ENCODE assay signal across 8 mouse cellular contexts in the genomic region with DNA sequence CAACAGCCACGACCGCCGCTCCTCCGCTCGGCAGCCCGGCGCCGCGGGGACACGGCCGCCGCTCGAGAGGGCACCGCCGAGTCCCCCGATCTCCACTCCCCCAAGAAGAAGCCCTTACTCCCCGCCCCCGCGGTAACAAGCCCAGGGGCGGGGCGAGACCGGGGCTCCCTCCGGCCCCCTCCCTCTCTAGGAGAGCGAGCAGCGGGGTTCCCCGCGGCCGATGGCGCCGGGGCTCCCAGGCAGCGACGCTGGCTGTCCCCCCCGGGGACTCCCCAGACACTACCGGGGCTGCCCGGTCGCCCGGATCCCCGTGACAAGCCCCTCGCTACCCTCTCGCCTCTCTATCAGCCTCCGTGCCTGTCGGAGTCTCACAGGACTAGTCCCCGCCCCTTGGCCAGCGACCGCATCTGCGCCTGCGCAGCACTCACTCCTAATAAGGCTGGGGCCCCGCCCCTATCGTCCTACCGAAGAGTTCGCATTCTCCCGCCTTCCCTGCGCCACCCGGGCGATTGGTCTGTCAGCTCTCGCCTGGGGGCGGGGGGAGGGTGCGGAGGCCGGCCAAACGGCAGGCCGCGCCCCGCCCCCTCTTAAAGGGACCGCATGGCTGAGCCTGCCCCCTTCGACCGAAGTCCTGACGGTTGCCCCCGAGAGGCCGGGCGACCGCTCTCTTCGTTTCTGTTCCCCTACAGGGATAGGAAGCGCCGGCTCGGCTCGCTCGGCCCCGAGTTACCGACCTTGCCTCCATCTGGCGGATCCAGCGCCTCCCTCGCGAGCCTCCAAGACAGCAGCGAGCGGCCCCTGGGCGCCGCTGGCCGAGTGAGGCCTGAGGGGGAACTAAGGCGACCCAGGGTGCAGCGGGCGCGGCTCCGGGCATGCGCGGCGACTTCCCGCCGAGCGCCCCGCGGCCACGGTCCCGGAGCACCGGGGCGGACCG. TPM values are rescaled to one million over a fixed set of nuclear protein-coding genes. Genes with fewer than 3 reads are reported as not detected.
DNase-seq lines count a peak whose midpoint lies in the region; ATAC-seq lines count a peak whose summit lies in the region.

TSS of gene Ing2 (minus strand) at position 780 of the 934 bp plus-strand sequence.

- peaks cover 7% of the 10 kb centered on the region for H3K4me1 ChIP-seq in hindbrain, embryonic 12.5 days

- DNase-seq in NIH3T3 (ENCODE audit: low read depth) = peak; percentile 100
- peak; percentile 100 for DNase-seq in cerebellum, postnatal 10 days
- DNase-seq in frontal cortex, postnatal 10 days (ENCODE audit: low spot score in 2 of 2) = peak; percentile 100
- peak; percentile 100 for DNase-seq in layer of hippocampus, postnatal 14 days (ENCODE audit: low spot score in 2 of 2)
- DNase-seq in lung, postnatal 14 days = peak; percentile 100
- DNase-seq in retina, adult 2 months (ENCODE audit: low read depth, low spot score) = peak; percentile 99
- peak; percentile 100 for DNase-seq in thymus, postnatal 36 days

- peak within 1 kb of the TSS; percentile 95 for H3K27ac ChIP-seq in hindbrain, embryonic 12.5 days

- H3K4me3 ChIP-seq in hindbrain, embryonic 12.5 days = peak within 1 kb of the TSS; percentile 89

- H3K4me2 ChIP-seq in hindbrain, embryonic 12.5 days (replicated peaks) = peak within 1 kb of the TSS; percentile 74

- H3K27me3 ChIP-seq in hindbrain, embryonic 12.5 days = no peaks in the 10 kb centered on the region

- peak within 1 kb of the TSS; percentile 91 for H3K9ac ChIP-seq in hindbrain, embryonic 12.5 days

- peak; percentile 93 for ATAC-seq in hindbrain, embryonic 12.5 days (ENCODE audit: low FRiP score)

- H3K9me3 ChIP-seq in hindbrain, embryonic 12.5 days (replicated peaks) = no peaks in the 10 kb centered on the region

- no peaks in the 10 kb centered on the region for H3K36me3 ChIP-seq in hindbrain, embryonic 12.5 days

- under 1% methylated on average over 87 of the region's 106 CpGs for WGBS in hindbrain, embryonic 12.5 days

RNA-seq across cellular contexts. Expression of gene Ing2, which starts in this region (rescaled TPM):
- 15.9 and 16.2 TPM in 2 replicates for polyA plus RNA-seq in hindbrain, embryonic 12.5 days (2016; fragmentation: Nextera tagmentation; extraction: Ambion mirVana)
- total RNA-seq in layer of hippocampus, postnatal 14 days (2021) = 10 to 100 TPM; 27.9 to 33.5 TPM

Comparison
In these comparisons a context has a peak if more than half of its experiments do, and no peak if none do; other contexts are left out.
1. Peak in every context shown above with its lines: DNase-seq, ATAC-seq, H3K4me3 ChIP-seq and H3K27ac ChIP-seq.